11 mouse cellular contexts compared by ENCODE assay signal in genomic region chr6:145794671-145795070, GRCm38 (mm10). TPM values are rescaled to one million over a fixed set of nuclear protein-coding genes. Genes with fewer than 3 reads are reported as not detected.
DNase-seq lines count a peak whose midpoint lies in the region; ATAC-seq and TF ChIP-seq lines count a peak whose summit lies in the region.
"Had no signal": no experiment of that assay in that cellular context is flagged by ENCODE, and none has a peak within 500 bp of the region (broad histone marks: within the 10 kb centered on the region; RNA-seq: fewer than 3 reads in every experiment).

No protein-coding gene starts in this region.

- H3K9ac ChIP-seq in liver, embryonic 12.5 days, result no peak overlapping the region
- H3K9ac ChIP-seq in ES-E14 (ENCODE audit: insufficient read depth, low read depth, low read length, poor library complexity, severe bottlenecking), result no peak overlapping the region
- H3K9ac ChIP-seq in liver, embryonic 13.5 days, result no peak overlapping the region
- H3K9ac ChIP-seq: forebrain, embryonic 15.5 days; heart, embryonic 15.5 days had no signal

- peak; percentile 46 for DNase-seq in liver
- DNase-seq in CD4-positive helper T cell, adult 2 months (ENCODE audit: low read depth, low spot score), result peak; percentile 9
- DNase-seq in ES-E14 (ENCODE audit: low read depth, low spot score), result peak; percentile 51
- peak; percentile 8 for DNase-seq in liver, embryonic 13.5 days
- no peak for DNase-seq in adrenal gland, adult 8-10 months
- DNase-seq: adrenal gland, postnatal 25 days; cerebellum, postnatal 36 days had no signal

- no peak overlapping the region for H3K4me3 ChIP-seq in liver, embryonic 12.5 days
- no peak overlapping the region for H3K4me3 ChIP-seq in ES-E14 (ENCODE audit: insufficient read depth in 1 of 2, low read depth in 1 of 2, low read length in 2 of 2, poor library complexity in 1 of 2, severe bottlenecking in 1 of 2)
- no peak overlapping the region for H3K4me3 ChIP-seq in liver, embryonic 13.5 days (replicated peaks)
- H3K4me3 ChIP-seq: forebrain, embryonic 15.5 days; heart, embryonic 15.5 days had no signal

- in situ Hi-C loops in ES-E14 (cut with MboI; ENCODE audit: low sequenced_read_pairs in 2 of 2, unreplicated experiment in 2 of 2), result no loop called here

- no peak overlapping the region for H3K4me2 ChIP-seq in liver, embryonic 12.5 days
- no peak overlapping the region for H3K4me2 ChIP-seq in liver, embryonic 13.5 days
- H3K4me2 ChIP-seq: forebrain, embryonic 15.5 days; heart, embryonic 15.5 days had no signal

- 44% methylated on average over 4 of the region's 4 CpGs for WGBS in liver, embryonic 12.5 days (ENCODE audit: insufficient replicate concordance)
- WGBS in liver, embryonic 13.5 days (ENCODE audit: insufficient replicate concordance), result 45% methylated on average over 4 of the region's 4 CpGs

- ATAC-seq in liver, embryonic 12.5 days, result no peak
- no peak for ATAC-seq in liver, embryonic 13.5 days (ENCODE audit: low read depth)
- ATAC-seq in frontal cortex, adult (ENCODE audit: low TSS enrichment), result no peak
- ATAC-seq: forebrain, embryonic 15.5 days had no signal

- peaks cover 3% of the 10 kb centered on the region; the same call in 1 of the 2 replicates for H3K4me1 ChIP-seq in liver, embryonic 12.5 days
- no peaks in the 10 kb centered on the region; a peak in 1 of 4 replicates for H3K4me1 ChIP-seq in ES-E14 (ENCODE audit: control insufficient read depth in 2 of 2, insufficient read depth in 2 of 2, low read length in 2 of 2, poor library complexity in 1 of 2)
- H3K4me1 ChIP-seq in liver, embryonic 13.5 days (replicated peaks), result no peaks in the 10 kb centered on the region

- no peaks in the 10 kb centered on the region for H3K36me3 ChIP-seq in liver, embryonic 12.5 days
- no peaks in the 10 kb centered on the region for H3K36me3 ChIP-seq in ES-E14 (ENCODE audit: control insufficient read depth, insufficient read depth, low read length, poor library complexity, severe bottlenecking)
- H3K36me3 ChIP-seq in liver, embryonic 13.5 days, result no peaks in the 10 kb centered on the region
- H3K36me3 ChIP-seq: forebrain, embryonic 15.5 days; heart, embryonic 15.5 days had no signal

- no peaks in the 10 kb centered on the region for H3K27me3 ChIP-seq in liver, embryonic 12.5 days (replicated peaks)
- no peaks in the 10 kb centered on the region for H3K27me3 ChIP-seq in liver, embryonic 13.5 days
- H3K27me3 ChIP-seq: forebrain, embryonic 15.5 days; heart, embryonic 15.5 days had no signal

- H3K9me3 ChIP-seq in liver, embryonic 12.5 days (replicated peaks), result no peaks in the 10 kb centered on the region
- no peaks in the 10 kb centered on the region for H3K9me3 ChIP-seq in ES-E14 (ENCODE audit: control insufficient read depth, insufficient read depth, low read depth, low read length)
- no peaks in the 10 kb centered on the region for H3K9me3 ChIP-seq in liver, embryonic 13.5 days (replicated peaks)
- H3K9me3 ChIP-seq: forebrain, embryonic 15.5 days; heart, embryonic 15.5 days had no signal

- H3K27ac ChIP-seq in liver, embryonic 12.5 days, result no peak overlapping the region
- no peak overlapping the region for H3K27ac ChIP-seq in ES-E14 (ENCODE audit: insufficient read depth, low read depth, low read length, poor library complexity, severe bottlenecking)
- no peak overlapping the region for H3K27ac ChIP-seq in liver, embryonic 13.5 days
- H3K27ac ChIP-seq: forebrain, embryonic 15.5 days had no signal

TF ChIP-seq in ES-E14, 5 proteins besides CTCF, POLR2A, EP300 and RAD21:
- TF ChIP-seq MAFK (IDR thresholded peaks at IDR 0.05; ENCODE audit: insufficient read depth, low read depth, low read length), result no peak

RNA-seq across cellular contexts. Expression of gene Rassf8, which starts 48.1 kb away (rescaled TPM):
- polyA plus RNA-seq in liver, embryonic 12.5 days (2016; fragmentation: Nextera tagmentation; extraction: Ambion mirVana), result 0.94 and 1.2 TPM in 2 replicates
- total RNA-seq in ES-E14 (2012; rRNA removed), result 6.6 and 9.0 TPM in 2 replicates
- 0.91 and 0.92 TPM in 2 replicates for polyA plus RNA-seq in liver, embryonic 13.5 days (2015; fragmentation: Nextera tagmentation; extraction: Ambion mirVana)
- 10 to 100 TPM; 72.3 to 88.2 (median 80.0) TPM for total RNA-seq in adrenal gland, adult 8-10 months (2022)
